Mouse (Mus musculus): ENCODE results near the gene Nek6.

DNA sequence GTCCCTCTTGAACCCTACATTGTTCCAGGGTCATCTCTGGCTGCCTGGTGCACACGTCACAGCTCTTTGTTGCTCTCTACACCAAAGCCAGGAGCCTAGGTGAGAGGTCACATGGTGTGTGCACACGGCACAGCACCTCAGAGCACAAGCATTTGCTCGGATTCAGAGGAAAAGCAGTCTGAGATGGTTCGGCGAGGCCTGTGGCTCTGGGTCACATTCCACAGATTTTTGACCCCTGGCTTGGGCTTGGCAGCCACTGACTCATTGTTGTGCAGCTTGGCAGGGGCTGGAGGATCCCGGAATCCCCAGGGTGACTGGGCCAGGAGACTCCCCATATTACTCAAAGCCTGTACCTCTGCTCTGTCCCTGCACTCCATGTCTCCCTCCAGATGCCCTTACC is 34.8 kb downstream of the Nek6 start:
- TF ChIP-seq MXI1 (IDR thresholded peaks at IDR 0.05; ENCODE audit: low read depth, low read length) (no peak), ZMIZ1 (IDR thresholded peaks at IDR 0.05; ENCODE audit: low read depth, low read length) (no peak), POLR2AphosphoS5 (IDR thresholded peaks at IDR 0.05; ENCODE audit: borderline replicate concordance, low read depth, low read length) (no peak), CTCF (IDR thresholded peaks at IDR 0.05 in 2 of 3, conservative IDR thresholded peaks at IDR 0.05 in 1 of 3; ENCODE audit: control insufficient read depth in 1 of 3, insufficient read depth in 1 of 3, low read depth in 2 of 3, low read length in 3 of 3, poor library complexity in 1 of 3, severe bottlenecking in 1 of 3) (no peak)

Data from MEL (cell line).